Mouse (Mus musculus) 3134 (cell line): ENCODE results near the gene Slc41a2.

ENCODE experiments used
- DNase-seq: peaks from one replicate; pipeline ENCODE4 v3.0.0-alpha.2; 2011; ENCODE audit warnings: low spot score; ENCODE audit not compliant: insufficient read length; ENCODE audit errors: extremely low read depth

Gene Slc41a2

GRCm38 (mm10) chr10:83320870-83321269 lies 16.8 kb downstream of the Slc41a2 start:
- DNase-seq: peak; percentile 71

- no peak for DNase-seq
Observed at GRCm38 (mm10) chr10:83320396-83320795, 17.3 kb downstream of the Slc41a2 start.

GRCm38 (mm10) chr10:83313033-83313432 lies 24.6 kb downstream of the Slc41a2 start:
- DNase-seq: no peak

- no peak for DNase-seq
Observed at GRCm38 (mm10) chr10:83310356-83310755, 27.3 kb downstream of the Slc41a2 start.

GRCm38 (mm10) chr10:83301687-83302086 lies 36.0 kb downstream of the Slc41a2 start:
- DNase-seq: peak; percentile 28

GRCm38 (mm10) chr10:83301054-83301453 lies 36.6 kb downstream of the Slc41a2 start:
- DNase-seq: no peak

GRCm38 (mm10) chr10:83297017-83297416 lies 40.7 kb downstream of the Slc41a2 start:
- no peak for DNase-seq

GRCm38 (mm10) chr10:83294746-83295145 lies 42.9 kb downstream of the Slc41a2 start:
- no peak for DNase-seq

- no peak for DNase-seq
Observed at GRCm38 (mm10) chr10:83293352-83293751, 44.3 kb downstream of the Slc41a2 start.

GRCm38 (mm10) chr10:83291731-83292130 lies 46.0 kb downstream of the Slc41a2 start:
- no peak for DNase-seq

- no peak for DNase-seq
Observed at GRCm38 (mm10) chr10:83287828-83288227, 49.9 kb downstream of the Slc41a2 start.

GRCm38 (mm10) chr10:83286399-83286798 lies 51.3 kb downstream of the Slc41a2 start:
- no peak for DNase-seq

GRCm38 (mm10) chr10:83285724-83286256 lies 51.9 kb downstream of the Slc41a2 start:
- no peak for DNase-seq

- DNase-seq: no peak
Observed at GRCm38 (mm10) chr10:83284916-83285315, 52.8 kb downstream of the Slc41a2 start.

GRCm38 (mm10) chr10:83266731-83267130 lies 71.0 kb downstream of the Slc41a2 start:
- DNase-seq: no peak

- DNase-seq: no peak
Observed at GRCm38 (mm10) chr10:83266241-83266640, 71.4 kb downstream of the Slc41a2 start.

- no peak for DNase-seq
Observed at GRCm38 (mm10) chr10:83264680-83265079, 73.0 kb downstream of the Slc41a2 start.

- no peak for DNase-seq
Observed at GRCm38 (mm10) chr10:83264056-83264455, 73.6 kb downstream of the Slc41a2 start.

GRCm38 (mm10) chr10:83261264-83261663 lies 76.4 kb downstream of the Slc41a2 start:
- no peak for DNase-seq

GRCm38 (mm10) chr10:83251377-83251776 lies 86.3 kb downstream of the Slc41a2 start:
- peak; percentile 22 for DNase-seq

- no peak for DNase-seq
Observed at GRCm38 (mm10) chr10:83248036-83248435, 89.6 kb downstream of the Slc41a2 start.

- no peak for DNase-seq
Observed at GRCm38 (mm10) chr10:83245720-83246119, 92.0 kb downstream of the Slc41a2 start.

- DNase-seq: no peak
Observed at GRCm38 (mm10) chr10:83244131-83244530, 93.6 kb downstream of the Slc41a2 start.
